Mouse (Mus musculus) spleen, postnatal 14 days (tissue): Measurements from ENCODE around the gene Zfp653.

ENCODE experiments used
- DNase-seq, 2 experiments: peaks; one replicate each; pipeline ENCODE4 v3.0.0; 2021 to 2022; ENCODE audit warnings: low spot score in 2 of 2

Gene Zfp653

GRCm38 (mm10) chr9:22030386-22030785 is 40.8 kb downstream of the Zfp653 start:
- DNase-seq, result no peak

DNA sequence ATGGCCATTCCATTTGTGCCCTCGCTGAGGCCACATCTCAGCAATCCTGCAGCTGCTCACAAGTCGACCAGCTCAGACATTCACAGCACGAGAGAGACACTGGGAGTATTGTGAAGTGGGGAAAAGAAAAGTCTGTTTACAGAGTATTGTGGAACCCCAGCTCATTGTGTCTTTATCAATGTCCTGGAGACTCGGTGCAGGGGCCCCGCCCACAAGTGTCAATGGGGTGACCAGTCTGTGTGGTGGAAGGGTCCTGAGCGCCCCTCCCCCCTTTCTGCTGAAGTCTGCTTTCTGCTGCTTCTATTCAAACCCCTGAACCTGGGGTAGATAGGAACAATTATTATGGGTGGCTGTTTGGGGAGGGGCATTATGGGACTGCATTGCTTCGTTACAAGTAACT is 42.7 kb downstream of the Zfp653 start:
- DNase-seq, result no peak

DNA sequence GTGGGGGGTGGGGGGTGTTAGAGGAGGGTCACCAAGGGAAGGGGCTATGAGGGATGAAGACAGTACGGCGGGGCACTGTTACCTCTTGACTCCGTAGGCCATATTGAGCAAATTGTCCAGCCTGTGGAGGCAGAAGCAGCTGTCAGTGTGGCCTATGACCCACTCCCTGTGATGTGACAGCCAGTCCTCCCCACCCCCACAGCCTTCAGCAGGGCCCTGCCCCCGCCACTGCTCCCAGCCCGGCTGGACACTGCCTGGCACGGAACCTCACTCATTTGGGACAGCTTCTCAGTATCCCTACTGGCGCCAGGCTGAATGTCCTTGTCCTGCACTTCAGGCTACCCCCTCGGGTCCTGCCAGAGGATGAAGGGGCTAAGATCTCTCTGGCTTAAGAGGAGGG is 46.6 kb downstream of the Zfp653 start:
- DNase-seq, result no peak

GRCm38 (mm10) chr9:22017208-22017825 is 53.9 kb downstream of the Zfp653 start:
- DNase-seq, result no peak

GRCm38 (mm10) chr9:22016245-22016644 is 54.9 kb downstream of the Zfp653 start:
- DNase-seq, result no peak

DNA sequence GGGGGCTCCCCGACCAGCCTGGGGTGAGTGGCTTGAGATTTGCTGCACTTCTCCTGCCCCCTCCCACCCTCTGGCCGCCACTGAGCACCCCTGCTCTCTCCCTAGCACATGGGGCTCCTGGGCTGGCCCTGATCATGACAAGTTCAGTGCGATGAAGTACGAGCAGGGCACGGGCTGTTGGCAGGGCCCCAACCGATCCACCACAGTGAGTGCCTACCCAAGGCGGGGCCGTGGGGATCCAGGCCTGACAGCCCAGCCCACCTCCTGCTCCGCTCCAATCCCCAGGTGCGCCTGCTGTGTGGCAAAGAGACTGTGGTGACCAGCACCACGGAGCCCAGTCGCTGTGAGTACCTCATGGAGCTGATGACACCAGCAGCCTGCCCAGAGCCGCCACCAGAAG is 58.4 kb downstream of the Zfp653 start:
- DNase-seq, result no peak

DNA sequence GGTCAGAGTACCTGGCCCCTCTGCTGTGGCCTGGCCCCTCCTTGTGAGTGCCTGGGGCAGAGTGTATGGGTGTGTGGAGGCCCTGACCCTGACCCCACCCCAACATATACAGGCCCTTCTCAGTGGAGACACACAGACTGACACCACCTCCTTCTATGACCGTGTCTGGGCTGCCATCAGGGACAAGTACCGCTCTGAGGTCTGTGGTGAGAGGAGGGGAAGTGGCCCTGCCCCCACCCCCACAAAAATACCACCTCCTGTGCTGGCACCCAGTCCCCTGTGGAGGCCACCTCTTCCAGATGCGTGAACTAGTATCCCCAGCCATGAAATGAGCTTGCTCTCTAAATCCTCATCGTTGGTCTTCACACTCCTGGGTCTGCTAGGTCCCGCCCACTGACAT is 60.1 kb downstream of the Zfp653 start:
- DNase-seq, result no peak
